Mouse (Mus musculus) cerebellum, adult 2 months (tissue): ENCODE results near the gene Dcst2.

Experiments
- CTCF ChIP-seq: fragments of 200-500 bp; IDR thresholded peaks from 2 replicates; pipeline ENCODE4 v1.5.1; 2011; ENCODE audit warnings: low read depth, mild to moderate bottlenecking, control low read depth, low read length, moderate library complexity, borderline replicate concordance; ENCODE audit not compliant: insufficient read depth
- POLR2A ChIP-seq: fragments of 200-500 bp; IDR thresholded peaks from 2 replicates; pipeline ENCODE4 v1.6.1; 2011; ENCODE audit warnings: low read length, control low read depth, borderline replicate concordance; ENCODE audit not compliant: insufficient read depth

GRCm38 (mm10) chr3:89321183-89322130 is 40.3 kb upstream of the Dcst2 start:
- TF ChIP-seq CTCF (no peak), POLR2A (no peak)
